Mouse (Mus musculus) erythroid progenitor cell, adult 5-6 weeks (primary cell): ENCODE data around the gene Idnk. TPM values are rescaled to one million over a fixed set of nuclear protein-coding genes. Genes with fewer than 3 reads are reported as not detected.

Source experiments
- total RNA-seq, 2 experiments: library from RNA; stranded (forward) in 1 of 2; stranded (reverse) in 1 of 2; fragments of 150-400 nt in 1 of 2; fragments of 186-747, 209-891 nt in 1 of 2; gene quantifications; 2 replicates each; pipeline versions ENCODE4 v1.2.3 to v1.2.4; 2015 to 2017; ENCODE audit warnings: low replicate concordance in 2 of 2

Idnk gene
- total RNA-seq, 2 experiments from 2014 or later = 18.4 to 20.5 TPM

Other genes with a start within 250 kb of the Idnk start
- gene Spock1, start 249.3 kb upstream of the Idnk start, total RNA-seq (2015; ENCODE audit: low replicate concordance) = not detected in 2 replicates
- not detected in 2 replicates for gene Spock1, start 249.3 kb upstream of the Idnk start, total RNA-seq (2017; ENCODE audit: low replicate concordance)
- 0.36 and 0.84 TPM in 2 replicates for gene Klhl3, start 44.1 kb upstream of the Idnk start, total RNA-seq (2015; ENCODE audit: low replicate concordance)
- gene Klhl3, start 44.1 kb upstream of the Idnk start, total RNA-seq (2017; ENCODE audit: low replicate concordance) = not detected in 2 replicates
- 32.4 and 38.1 TPM in 2 replicates for gene Hnrnpa0, start 29.1 kb upstream of the Idnk start, total RNA-seq (2015; ENCODE audit: low replicate concordance)
- 21.2 and 38.1 TPM in 2 replicates for gene Hnrnpa0, start 29.1 kb upstream of the Idnk start, total RNA-seq (2017; ENCODE audit: low replicate concordance)
- gene Ubqln1, start 58.0 kb downstream of the Idnk start, total RNA-seq (2015; ENCODE audit: low replicate concordance) = 35.0 and 39.4 TPM in 2 replicates
- gene Ubqln1, start 58.0 kb downstream of the Idnk start, total RNA-seq (2017; ENCODE audit: low replicate concordance) = 19.4 and 32.5 TPM in 2 replicates
- gene Gkap1, start 118.0 kb downstream of the Idnk start, total RNA-seq (2015; ENCODE audit: low replicate concordance) = not detected in 2 replicates
- 0.30 and 1.9 TPM in 2 replicates for gene Gkap1, start 118.0 kb downstream of the Idnk start, total RNA-seq (2017; ENCODE audit: low replicate concordance)
- gene Kif27, start 201.5 kb downstream of the Idnk start, total RNA-seq (2015; ENCODE audit: low replicate concordance) = not detected in 2 replicates
- not detected in 2 replicates for gene Kif27, start 201.5 kb downstream of the Idnk start, total RNA-seq (2017; ENCODE audit: low replicate concordance)
- 2.1 and 7.6 TPM in 2 replicates for gene 2210016F16Rik, start 227.6 kb downstream of the Idnk start, total RNA-seq (2015; ENCODE audit: low replicate concordance)
- gene 2210016F16Rik, start 227.6 kb downstream of the Idnk start, total RNA-seq (2017; ENCODE audit: low replicate concordance) = 3.1 and 7.1 TPM in 2 replicates
- 38.1 and 42.2 TPM in 2 replicates for gene Rmi1, start 244.6 kb downstream of the Idnk start, total RNA-seq (2015; ENCODE audit: low replicate concordance)
- gene Rmi1, start 244.6 kb downstream of the Idnk start, total RNA-seq (2017; ENCODE audit: low replicate concordance) = 23.9 and 31.6 TPM in 2 replicates
- 489 and 576 TPM in 2 replicates for gene Hnrnpk, start 245.7 kb downstream of the Idnk start, total RNA-seq (2015; ENCODE audit: low replicate concordance)
- gene Hnrnpk, start 245.7 kb downstream of the Idnk start, total RNA-seq (2017; ENCODE audit: low replicate concordance) = 788 and 801 TPM in 2 replicates